Mouse (Mus musculus) ES-Bruce4 (cell line): ENCODE results near the gene Zfyve21.

Experiments used
- EP300 ChIP-seq: IDR thresholded peaks from 2 replicates; pipeline ENCODE4 v1.6.1; 2011; ENCODE audit warnings: low read depth, low read length; ENCODE audit not compliant: insufficient read depth
- POLR2A ChIP-seq: IDR thresholded peaks from one replicate; pipeline ENCODE4 v1.8.1; 2011; ENCODE audit warnings: low read length; ENCODE audit not compliant: insufficient read depth

DNA sequence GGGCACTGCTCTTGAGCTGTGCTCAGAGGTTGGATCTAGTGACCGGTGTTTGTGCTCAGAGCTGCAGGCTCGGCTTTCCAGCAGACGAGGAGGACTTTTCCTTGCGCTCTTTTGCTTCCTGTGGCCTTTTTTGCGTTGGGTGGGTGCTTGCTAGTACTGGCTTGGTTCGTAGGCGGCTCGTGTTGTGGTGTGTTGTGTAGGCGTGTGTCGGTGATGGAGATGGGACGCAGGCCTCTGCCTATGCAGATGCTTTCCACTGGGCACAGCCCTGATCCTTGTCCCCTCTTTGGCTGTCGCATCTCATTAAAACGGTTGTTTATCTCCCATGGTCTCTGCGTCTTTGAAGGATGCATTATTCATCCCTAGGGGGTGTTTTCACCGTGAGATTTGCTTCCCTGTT, 39.1 kb upstream of the Zfyve21 start:
- no peak for TF ChIP-seq POLR2A
- no peak for TF ChIP-seq EP300
